Mouse (Mus musculus) megakaryocyte, embryonic 14.5 days (primary cell): ENCODE results near the gene Sdf2l1.

ENCODE experiments used
- FLI1 ChIP-seq: IDR thresholded peaks from 2 replicates; pipeline ENCODE4 v1.6.1; 2012; ENCODE audit warnings: low read length, inconsistent platforms, mixed read lengths
- GATA1 ChIP-seq: IDR thresholded peaks from 3 replicates; pipeline ENCODE4 v1.6.1; 2012; ENCODE audit warnings: mixed read lengths, low read length, inconsistent platforms, borderline replicate concordance

GRCm38 (mm10) chr16:17124119-17124870 lies 7.9 kb downstream of the Sdf2l1 start:
- TF ChIP-seq GATA1 (no peak), FLI1 (no peak)
